Mouse (Mus musculus): ENCODE data around the gene Drc7. TPM values are rescaled to one million over a fixed set of nuclear protein-coding genes. Genes with fewer than 3 reads are reported as not detected.

Drc7 gene
- polyA plus RNA-seq, 1 experiment from 2014 or later, result 0.18 TPM

DNA sequence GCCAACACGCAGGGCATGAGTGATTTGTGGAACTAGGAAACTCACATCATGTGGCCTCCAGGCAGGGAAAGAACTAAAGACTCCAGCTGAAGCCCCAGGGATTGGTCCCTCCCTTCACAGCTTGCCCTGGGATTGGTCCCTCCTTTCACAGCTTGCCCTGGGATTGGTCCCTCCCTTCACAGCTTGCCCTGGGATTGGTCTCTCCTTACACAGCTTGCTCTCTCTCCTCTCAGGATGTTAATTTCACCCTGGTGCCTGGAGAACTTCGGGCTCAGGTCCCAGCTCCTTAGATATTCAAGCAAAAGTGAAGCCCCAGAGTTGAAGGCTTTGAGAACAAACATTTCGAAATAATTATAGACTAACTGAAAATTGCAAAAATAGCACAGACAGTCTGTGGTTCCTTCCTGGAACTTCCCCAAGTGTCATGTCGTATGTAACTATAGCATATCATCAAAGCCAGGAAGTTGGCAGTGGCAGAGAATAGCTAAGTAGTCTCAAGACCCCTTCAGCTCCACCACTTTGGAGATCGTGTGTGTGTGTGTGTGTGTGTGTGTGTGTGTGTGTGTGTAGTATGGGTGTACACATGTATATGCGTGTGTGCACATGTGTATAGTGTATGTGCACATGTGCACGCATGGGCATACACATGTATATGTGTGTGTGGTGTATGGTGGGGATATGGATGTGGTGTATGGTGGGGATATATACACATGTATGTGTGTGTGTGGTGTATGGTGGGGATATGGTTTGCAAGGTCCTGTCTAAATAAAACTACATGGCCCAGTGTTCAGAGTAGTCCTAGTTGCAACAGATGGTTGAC lies 17.6 kb upstream of the Drc7 start:
- WGBS, result 69% methylated on average over 7 of the region's 7 CpGs
- no peak overlapping the region for H3K4me2 ChIP-seq
- H3K36me3 ChIP-seq, result no peaks in the 10 kb centered on the region
- H3K9me3 ChIP-seq, result no peaks in the 10 kb centered on the region
- H3K4me1 ChIP-seq (replicated peaks), result 0 out of 2 replicates have a peak, but pooled peaks cover 7% of the 10 kb centered on the region
- no peak overlapping the region for H3K27ac ChIP-seq (replicated peaks)
- 0 out of 2 replicates have a peak, but pooled peaks have one; percentile 47 for ATAC-seq (ENCODE audit: low read depth)
- H3K27me3 ChIP-seq, result no peaks in the 10 kb centered on the region
- H3K9ac ChIP-seq, result no peak overlapping the region
- H3K4me3 ChIP-seq, result no peak overlapping the region

DNA sequence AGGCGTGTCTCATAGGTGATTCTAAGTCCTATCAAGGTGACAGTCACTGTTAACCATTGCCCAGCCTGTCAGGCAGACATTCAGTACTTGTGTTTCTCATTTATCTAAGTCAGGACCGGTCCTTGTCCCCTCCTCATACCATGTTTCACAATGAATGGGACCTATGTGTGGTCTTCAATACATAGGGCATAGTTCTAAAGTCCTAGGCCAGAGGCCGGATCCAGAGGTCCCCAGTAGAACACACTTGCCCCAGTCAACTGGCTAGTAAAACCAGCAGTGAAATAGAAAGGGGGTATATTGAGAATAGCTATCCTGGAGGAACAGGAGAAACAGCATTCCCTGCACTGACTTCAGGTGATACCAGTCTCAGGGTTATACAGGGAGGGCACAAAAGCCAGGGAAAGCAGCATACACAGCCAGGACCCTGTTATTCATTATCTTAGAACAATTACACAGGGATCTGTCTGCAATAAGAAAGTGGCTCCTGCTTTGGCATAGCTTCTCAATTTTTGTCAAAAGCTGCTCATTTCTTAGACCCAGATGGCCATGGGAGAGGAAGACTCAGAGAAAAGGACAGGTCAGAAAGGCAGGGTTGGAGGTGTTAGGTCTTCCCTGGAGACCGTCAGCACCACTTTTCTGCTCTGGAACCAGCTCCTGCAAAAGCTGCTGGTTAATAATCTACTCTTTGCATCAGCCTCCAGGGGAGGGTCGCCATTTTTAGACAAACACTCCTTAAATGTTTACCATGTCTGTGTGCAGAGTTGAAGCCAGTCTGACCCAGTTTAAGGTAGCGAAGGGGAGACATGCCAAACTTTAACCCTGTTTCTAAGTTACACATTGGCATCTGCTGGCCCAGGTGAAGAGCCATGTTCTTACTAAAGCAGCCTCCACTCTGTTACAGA lies 12.8 kb upstream of the Drc7 start:
- Histone ChIP-seq H3K4me3 (no peak overlapping the region), H3K27me3 (no peaks in the 10 kb centered on the region), H3K4me1 (replicated peaks) (peaks cover 2% of the 10 kb centered on the region; the same call in 1 of the 2 replicates), H3K4me2 (no peak overlapping the region), H3K36me3 (no peaks in the 10 kb centered on the region), H3K9me3 (no peaks in the 10 kb centered on the region), H3K9ac (no peak overlapping the region), H3K27ac (replicated peaks) (no peak overlapping the region)
- no peak for ATAC-seq (ENCODE audit: low read depth)
- 65% methylated on average over 6 of the region's 6 CpGs for WGBS

DNA sequence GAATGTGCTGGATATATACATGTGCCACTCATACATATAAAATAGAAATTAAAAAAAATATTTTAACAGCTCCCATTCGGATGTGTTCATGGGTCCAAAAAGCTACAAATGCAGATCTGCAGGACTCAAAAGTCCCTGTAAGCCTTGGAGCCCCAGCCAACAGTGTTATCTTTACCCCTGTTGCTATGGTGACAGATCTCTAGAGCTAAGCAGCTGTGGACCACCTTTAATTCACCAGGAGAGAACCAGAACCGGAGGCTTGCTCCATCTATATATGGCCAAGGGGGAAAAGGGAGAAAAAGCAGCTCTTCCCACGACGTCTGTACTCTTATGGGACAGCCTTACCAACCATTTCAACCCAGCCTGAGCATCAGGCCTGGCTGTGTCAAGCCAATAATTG lies 10.1 kb upstream of the Drc7 start:
- no peak overlapping the region for H3K9ac ChIP-seq
- 57% methylated on average over 4 of the region's 4 CpGs for WGBS
- H3K36me3 ChIP-seq, result no peaks in the 10 kb centered on the region
- H3K4me1 ChIP-seq (replicated peaks), result peaks cover 6% of the 10 kb centered on the region; the same call in 1 of the 2 replicates
- no peak overlapping the region for H3K4me2 ChIP-seq
- H3K27ac ChIP-seq (replicated peaks), result no peak overlapping the region
- ATAC-seq (ENCODE audit: low read depth), result no peak
- no peak overlapping the region for H3K4me3 ChIP-seq
- H3K9me3 ChIP-seq, result no peaks in the 10 kb centered on the region
- no peaks in the 10 kb centered on the region for H3K27me3 ChIP-seq

DNA sequence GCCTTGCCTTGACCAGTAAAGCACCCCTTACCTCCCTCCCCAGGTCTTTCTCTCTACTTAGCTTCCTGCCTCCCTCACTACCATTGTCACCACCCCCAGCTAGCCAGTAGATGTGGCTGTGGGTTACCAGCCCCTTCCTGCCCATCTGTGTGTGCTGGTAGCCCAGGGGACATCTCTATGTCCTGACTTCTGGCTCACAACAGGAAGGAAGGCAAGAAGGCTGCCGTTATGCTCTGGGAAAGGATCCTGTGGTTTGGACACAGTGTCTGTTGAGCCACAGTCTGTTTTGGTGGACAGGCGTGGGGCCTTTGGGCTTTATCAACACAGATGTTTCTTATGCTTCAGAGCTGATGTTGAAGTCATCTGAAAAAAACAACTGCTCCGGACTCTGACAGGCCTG lies 7.9 kb upstream of the Drc7 start:
- WGBS, result 75% methylated on average over 3 of the region's 3 CpGs
- ATAC-seq (ENCODE audit: low read depth), result no peak
- H3K9me3 ChIP-seq, result no peaks in the 10 kb centered on the region
- no peak overlapping the region for H3K4me3 ChIP-seq
- H3K9ac ChIP-seq, result no peak overlapping the region
- H3K4me2 ChIP-seq, result no peak overlapping the region
- H3K36me3 ChIP-seq, result no peaks in the 10 kb centered on the region
- H3K4me1 ChIP-seq (replicated peaks), result peaks cover 6% of the 10 kb centered on the region; the same call in 1 of the 2 replicates
- H3K27ac ChIP-seq (replicated peaks), result no peak overlapping the region
- H3K27me3 ChIP-seq, result no peaks in the 10 kb centered on the region

DNA sequence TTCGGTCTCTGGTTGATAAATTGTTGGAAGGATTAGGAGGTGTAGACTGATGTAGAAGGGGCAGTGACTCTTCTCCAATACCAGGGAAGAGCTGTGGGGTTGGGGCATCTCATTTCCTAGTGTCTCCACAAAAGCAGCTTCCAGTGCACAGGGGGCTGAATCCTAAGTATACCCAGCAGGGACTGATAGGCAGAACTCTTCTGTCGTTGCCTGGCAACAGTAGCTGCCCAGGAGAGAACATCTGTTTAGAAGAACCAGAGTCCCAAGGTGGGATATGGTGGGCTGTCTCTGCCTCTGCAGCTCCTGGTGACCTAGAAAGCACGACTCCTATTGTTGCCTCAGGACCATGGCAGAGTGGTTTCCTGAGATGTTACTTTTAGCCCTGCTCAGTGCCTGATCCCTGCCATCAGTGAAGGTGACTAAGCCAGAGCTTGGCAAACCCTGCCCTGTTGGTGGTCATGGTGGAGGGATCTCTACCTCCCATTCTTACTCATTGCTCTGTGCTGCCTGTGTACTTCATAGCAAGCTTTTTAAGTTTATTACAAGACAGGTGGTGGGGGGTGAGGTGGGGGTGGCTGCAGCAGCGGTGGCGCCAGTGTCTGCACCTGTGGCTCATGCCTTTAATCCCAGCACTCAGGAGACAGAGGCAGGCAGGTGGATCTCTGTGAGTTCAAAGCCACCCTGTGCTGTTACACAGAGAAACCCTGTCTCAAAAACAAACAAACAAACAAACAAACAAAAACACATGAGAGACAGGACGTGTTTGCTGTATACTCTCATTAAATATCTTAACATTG lies 6.8 kb upstream of the Drc7 start:
- H3K9me3 ChIP-seq, result no peaks in the 10 kb centered on the region
- no peak overlapping the region for H3K4me2 ChIP-seq
- peaks cover 6% of the 10 kb centered on the region; the same call in 1 of the 2 replicates for H3K4me1 ChIP-seq (replicated peaks)
- H3K4me3 ChIP-seq, result no peak overlapping the region
- no peaks in the 10 kb centered on the region for H3K36me3 ChIP-seq
- no peak for ATAC-seq (ENCODE audit: low read depth)
- H3K27me3 ChIP-seq, result no peaks in the 10 kb centered on the region
- WGBS, result 70% methylated on average over 6 of the region's 6 CpGs
- H3K27ac ChIP-seq (replicated peaks), result no peak overlapping the region
- no peak overlapping the region for H3K9ac ChIP-seq

DNA sequence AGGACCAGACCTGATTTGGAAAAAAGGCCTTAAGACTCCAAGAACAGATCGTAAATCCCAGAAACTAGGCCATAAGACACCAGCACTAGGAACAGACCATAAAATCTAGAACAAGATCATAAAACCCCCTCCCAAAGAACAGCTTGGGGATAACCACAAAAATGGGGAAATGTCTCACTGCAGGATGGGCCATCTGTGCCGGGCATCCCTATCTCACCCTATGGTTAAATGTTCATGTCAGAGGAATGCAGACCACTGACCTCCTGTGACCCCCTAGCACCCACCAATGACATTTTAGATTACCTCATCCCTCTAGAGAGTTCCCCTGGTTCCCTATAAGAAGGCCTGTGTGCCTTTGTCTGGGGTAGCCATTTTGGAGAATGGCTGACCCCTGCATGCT lies 5.3 kb upstream of the Drc7 start:
- Histone ChIP-seq H3K9me3 (no peaks in the 10 kb centered on the region), H3K4me2 (no peak overlapping the region), H3K27me3 (no peaks in the 10 kb centered on the region), H3K36me3 (no peaks in the 10 kb centered on the region), H3K4me3 (no peak overlapping the region), H3K4me1 (replicated peaks) (peaks cover 6% of the 10 kb centered on the region; the same call in 1 of the 2 replicates), H3K9ac (no peak overlapping the region), H3K27ac (replicated peaks) (no peak overlapping the region)
- ATAC-seq (ENCODE audit: low read depth), result no peak
- WGBS, result 73% methylated on average over 2 of the region's 2 CpGs

DNA sequence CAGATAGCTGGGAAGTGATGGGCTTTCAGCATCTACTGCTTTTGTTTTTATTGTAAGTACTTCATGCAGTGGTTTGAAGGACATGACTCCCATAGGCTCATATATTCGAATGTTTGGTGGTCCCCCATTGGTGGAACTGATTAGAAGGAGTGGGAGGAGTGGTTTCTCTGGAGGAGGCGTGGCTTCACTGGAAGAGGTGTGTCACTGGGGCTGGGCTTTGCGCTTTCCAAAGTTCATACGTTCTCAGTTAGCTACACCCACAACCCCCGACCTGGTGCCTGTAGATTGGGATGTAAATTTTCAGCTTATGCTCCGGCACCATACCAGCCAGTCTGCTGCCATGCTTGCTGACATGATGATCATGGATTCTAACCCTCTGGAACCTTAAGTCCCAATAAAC lies 465 bp upstream of the Drc7 start:
- no peak overlapping the region for H3K9ac ChIP-seq
- H3K27ac ChIP-seq (replicated peaks), result no peak overlapping the region
- no peak overlapping the region for H3K4me3 ChIP-seq
- H3K4me2 ChIP-seq, result no peak overlapping the region
- no peaks in the 10 kb centered on the region for H3K4me1 ChIP-seq (replicated peaks)
- no peaks in the 10 kb centered on the region for H3K36me3 ChIP-seq
- no peaks in the 10 kb centered on the region for H3K27me3 ChIP-seq
- WGBS, result 58% methylated on average over 6 of the region's 6 CpGs
- H3K9me3 ChIP-seq, result no peaks in the 10 kb centered on the region
- ATAC-seq (ENCODE audit: low read depth), result 0 out of 2 replicates have a peak, but pooled peaks have one; percentile 30

DNA sequence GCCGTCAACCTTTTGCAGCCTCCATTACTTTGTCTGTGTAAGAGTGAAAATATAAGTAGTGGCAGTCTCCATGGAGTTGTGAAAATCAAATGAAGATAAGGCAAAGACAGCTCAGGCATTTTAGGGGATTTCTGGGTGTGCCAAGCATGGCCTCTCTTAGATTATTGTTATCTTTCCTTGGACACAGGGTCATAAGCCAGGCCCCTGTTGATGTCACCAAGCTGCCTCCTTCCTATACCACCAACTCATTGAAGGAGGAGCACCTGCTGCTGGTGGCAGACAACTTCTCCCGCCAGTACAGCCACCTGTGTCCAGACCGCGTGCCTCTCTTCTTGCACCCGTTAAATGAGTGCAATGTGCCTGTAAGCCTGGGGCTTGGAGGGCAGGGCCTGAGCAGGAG lies 1.5 kb downstream of the Drc7 start:
- WGBS, result 90% methylated on average over 5 of the region's 5 CpGs

DNA sequence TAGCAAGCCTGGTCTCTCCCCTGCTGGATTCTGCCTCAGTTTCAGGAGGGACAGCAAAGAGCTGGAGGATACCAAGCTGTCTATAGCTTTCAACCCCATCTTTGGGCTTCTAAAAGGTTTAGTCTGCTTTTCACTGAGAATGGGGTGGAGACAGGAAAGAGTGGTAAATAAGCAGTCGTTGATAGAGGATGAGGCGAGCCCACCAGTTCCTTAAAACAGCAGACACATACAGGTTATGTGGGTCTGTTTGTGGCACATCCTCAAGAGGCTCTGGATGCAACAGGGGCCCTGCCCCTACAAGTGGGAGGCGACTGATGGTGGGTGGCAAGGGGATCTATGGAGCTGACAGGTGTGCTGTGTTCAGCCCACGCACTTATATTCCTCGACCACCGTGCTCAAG lies 3.8 kb downstream of the Drc7 start:
- H3K9ac ChIP-seq, result no peak overlapping the region
- no peak overlapping the region for H3K4me3 ChIP-seq
- H3K27ac ChIP-seq (replicated peaks), result no peak overlapping the region
- no peaks in the 10 kb centered on the region for H3K36me3 ChIP-seq
- no peaks in the 10 kb centered on the region for H3K4me1 ChIP-seq (replicated peaks)
- WGBS, result 81% methylated on average over 6 of the region's 6 CpGs
- ATAC-seq (ENCODE audit: low read depth), result no peak
- H3K4me2 ChIP-seq, result no peak overlapping the region
- no peaks in the 10 kb centered on the region for H3K9me3 ChIP-seq
- H3K27me3 ChIP-seq, result no peaks in the 10 kb centered on the region

More for the DNA sequence above, 1.5 kb downstream of the Drc7 start:
- Histone ChIP-seq H3K27me3 (no peaks in the 10 kb centered on the region), H3K27ac (replicated peaks) (no peak overlapping the region), H3K4me2 (no peak overlapping the region), H3K9me3 (no peaks in the 10 kb centered on the region), H3K4me3 (no peak overlapping the region), H3K4me1 (replicated peaks) (no peaks in the 10 kb centered on the region), H3K9ac (no peak overlapping the region), H3K36me3 (no peaks in the 10 kb centered on the region)
- ATAC-seq (ENCODE audit: low read depth), result no peak

DNA sequence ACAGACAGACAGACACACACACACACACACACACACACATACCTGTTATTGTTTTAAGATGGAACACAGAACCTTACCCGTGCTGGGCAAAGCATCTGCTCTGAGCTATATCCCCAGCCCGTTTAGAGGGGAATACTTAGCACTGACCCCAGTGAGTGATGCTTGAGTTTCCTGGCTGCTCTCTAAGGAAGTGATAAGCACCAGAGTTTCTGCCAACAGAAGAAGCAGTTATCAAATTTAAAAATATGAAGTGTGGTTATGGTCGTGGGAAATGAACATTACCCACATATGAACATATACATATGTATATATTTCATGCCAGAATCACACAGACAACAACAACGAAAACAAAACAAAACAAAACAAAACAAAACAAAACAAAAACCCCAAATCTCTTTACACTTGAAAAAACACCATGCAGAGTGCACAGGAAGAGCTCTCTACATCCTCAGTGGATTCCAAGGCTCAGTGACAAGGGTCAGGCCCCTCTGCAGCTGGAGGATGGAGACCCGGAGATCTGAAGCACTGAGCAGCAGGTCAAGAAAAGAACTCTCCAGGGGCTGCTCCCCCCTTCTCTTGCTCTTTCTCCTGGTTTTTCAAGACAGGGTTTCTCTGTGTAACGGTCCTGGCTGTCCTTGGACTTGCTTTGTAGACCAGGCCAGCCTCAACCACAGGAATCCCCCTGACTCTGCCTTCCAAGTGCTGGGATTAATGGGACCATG lies 5.1 kb downstream of the Drc7 start:
- Histone ChIP-seq H3K36me3 (no peaks in the 10 kb centered on the region), H3K4me2 (no peak overlapping the region), H3K27me3 (no peaks in the 10 kb centered on the region), H3K4me3 (no peak overlapping the region), H3K9ac (no peak overlapping the region), H3K27ac (replicated peaks) (no peak overlapping the region), H3K9me3 (no peaks in the 10 kb centered on the region), H3K4me1 (replicated peaks) (no peaks in the 10 kb centered on the region)
- WGBS, result 79% methylated on average over 6 of the region's 6 CpGs
- ATAC-seq (ENCODE audit: low read depth), result no peak

DNA sequence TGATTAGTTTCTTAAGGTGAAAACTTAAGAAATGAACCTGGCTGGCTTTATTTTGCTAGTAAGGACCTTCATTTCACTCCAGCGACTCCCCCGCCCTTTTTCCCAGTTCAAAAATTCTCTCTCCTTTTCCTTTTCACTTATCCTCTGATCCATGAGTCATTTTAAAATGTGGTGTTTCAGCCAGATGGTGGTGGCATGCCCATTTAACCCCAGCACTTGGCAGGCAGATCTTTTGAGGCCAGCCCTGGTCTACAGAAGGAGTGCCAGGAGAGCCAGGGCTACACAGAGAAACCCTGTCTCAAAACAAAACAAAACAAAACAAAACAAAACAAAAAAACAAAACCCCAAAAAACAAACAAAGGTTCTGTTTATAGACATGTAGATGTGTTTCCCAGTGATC lies 9.6 kb downstream of the Drc7 start:
- Histone ChIP-seq H3K9ac (no peak overlapping the region), H3K4me1 (replicated peaks) (no peaks in the 10 kb centered on the region), H3K9me3 (no peaks in the 10 kb centered on the region), H3K36me3 (no peaks in the 10 kb centered on the region), H3K4me3 (no peak overlapping the region), H3K27ac (replicated peaks) (no peak overlapping the region), H3K4me2 (no peak overlapping the region), H3K27me3 (no peaks in the 10 kb centered on the region)
- WGBS, result 85% methylated on average over 2 of the region's 2 CpGs
- no peak for ATAC-seq (ENCODE audit: low read depth)
